Mouse (Mus musculus) heart, embryonic 13.5 days (tissue): ENCODE measurements at regions not wholly inside any gene's neighbourhood (a gene's known extent, or its start where the extent isn't known, plus 50 kb on each side); places are given as distances from the start of the nearest gene placed in this dataset.
A peak's percentile ranks its signal among the peaks of the same experiment; 100 is the strongest.

Source experiments
- ATAC-seq: fragments of 200-750 bp; cut with Nextera tagmentation; 2 replicates; pipeline ENCODE4 v1.8.0; 2017; ENCODE audit warnings: moderate TSS enrichment; ENCODE audit not compliant: insufficient number of reproducible peaks, low FRiP score, low TSS enrichment; ENCODE audit errors: extremely low read depth
- H3K27ac ChIP-seq: fragments of 300-500 bp; sonication (generic); replicated peaks from 2 replicates; pipeline ENCODE4 v1.5.1; 2015; ENCODE audit warnings: moderate library complexity, mild to moderate bottlenecking, inconsistent platforms
- H3K27me3 ChIP-seq: fragments of 300-500 bp; sonication (generic); replicated peaks from 2 replicates; pipeline ENCODE4 v1.6.1; 2015; ENCODE audit warnings: mild to moderate bottlenecking, inconsistent platforms
- H3K36me3 ChIP-seq: fragments of 300-500 bp; sonication (generic); 2 replicates; pipeline ENCODE4 v1.6.1; 2015; ENCODE audit warnings: mild to moderate bottlenecking, inconsistent platforms
- H3K4me1 ChIP-seq: fragments of 300-500 bp; sonication (generic); 2 replicates; pipeline ENCODE4 v1.6.1; 2015; ENCODE audit warnings: inconsistent platforms
- H3K4me2 ChIP-seq: fragments of 300-500 bp; sonication (generic); 2 replicates; pipeline ENCODE4 v1.6.1; 2015; ENCODE audit warnings: inconsistent platforms, mild to moderate bottlenecking, moderate library complexity
- H3K4me3 ChIP-seq: fragments of 300-500 bp; sonication (generic); 2 replicates; pipeline ENCODE4 v1.5.1; 2015; ENCODE audit warnings: moderate library complexity, mild to moderate bottlenecking, inconsistent platforms
- H3K9ac ChIP-seq: fragments of 300-500 bp; sonication (generic); 2 replicates; pipeline ENCODE4 v1.6.1; 2015; ENCODE audit warnings: inconsistent platforms, mild to moderate bottlenecking, moderate library complexity
- H3K9me3 ChIP-seq: fragments of 300-500 bp; sonication (generic); 2 replicates; pipeline ENCODE4 v1.6.1; 2016; ENCODE audit warnings: inconsistent platforms
- WGBS: fragments of 180-500 bp; shearing (Covaris S2); methylation state at CpG from one replicate; pipeline ENCODE4 v1.1.7; 2015; ENCODE audit warnings: mixed read lengths; 5-methylcytosine and 5-hydroxymethylcytosine counted together

DNA sequence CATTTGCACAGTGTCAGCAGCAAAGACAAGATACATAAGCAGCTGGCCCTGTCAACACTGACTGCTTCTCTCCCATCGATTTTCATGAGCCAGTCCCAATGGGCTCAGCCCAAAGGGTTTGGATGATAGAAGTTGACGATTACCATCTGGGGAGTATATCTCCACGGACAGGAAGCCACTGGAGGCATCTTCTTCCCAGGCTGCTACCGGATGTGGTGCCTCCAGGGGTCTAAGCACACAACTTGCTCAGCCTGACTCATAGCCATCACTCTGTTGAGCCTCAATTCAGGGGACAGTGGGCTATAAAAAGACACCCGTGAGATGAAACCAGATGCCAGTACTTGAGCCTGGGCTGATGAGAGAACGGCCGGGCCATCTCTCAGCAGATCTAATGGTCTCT lies 71.1 kb upstream of the Hif1a start:
- no peak for ATAC-seq
- Histone ChIP-seq H3K9me3 (no peaks in the 10 kb centered on the region), H3K27ac (no peak overlapping the region), H3K4me2 (no peak overlapping the region), H3K27me3 (no peaks in the 10 kb centered on the region), H3K4me3 (no peak overlapping the region), H3K4me1 (peaks cover 9% of the 10 kb centered on the region), H3K36me3 (no peaks in the 10 kb centered on the region), H3K9ac (no peak overlapping the region)
- WGBS = 29% methylated on average over 7 of the region's 7 CpGs

DNA sequence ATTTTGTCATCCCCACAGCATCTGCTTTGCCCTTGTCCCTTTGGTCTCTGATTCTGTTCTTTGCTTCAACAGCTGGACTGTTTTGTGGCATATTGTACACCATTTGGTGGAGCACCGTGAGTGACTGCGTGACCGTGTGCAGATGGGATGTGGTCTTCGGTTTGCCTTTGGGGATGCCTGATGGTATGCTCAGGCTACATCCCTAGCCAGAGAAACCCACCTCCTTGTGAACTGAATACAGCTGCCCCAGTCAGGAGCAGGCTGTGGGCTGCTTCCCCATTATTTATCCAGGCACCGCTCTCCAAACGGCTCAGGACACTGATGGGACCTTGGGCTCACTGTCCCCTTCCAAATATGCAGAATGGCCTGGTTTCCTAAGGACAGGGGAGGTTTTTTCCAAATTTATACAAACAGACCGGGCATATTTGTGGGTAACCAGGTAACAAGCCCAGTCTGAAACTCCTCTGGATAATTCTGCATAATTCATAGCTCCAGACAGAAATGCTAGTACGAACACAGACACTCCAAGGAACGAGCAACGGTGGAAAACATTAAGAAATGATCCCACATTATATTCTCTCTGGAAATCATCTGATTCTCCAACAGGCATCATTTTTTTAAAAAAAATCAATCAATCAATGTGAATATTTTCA lies 70.5 kb upstream of the Hif1a start:
- Histone ChIP-seq H3K27ac (no peak overlapping the region), H3K9me3 (no peaks in the 10 kb centered on the region), H3K36me3 (no peaks in the 10 kb centered on the region), H3K4me2 (no peak overlapping the region), H3K4me3 (no peak overlapping the region), H3K4me1 (peaks cover 9% of the 10 kb centered on the region), H3K27me3 (no peaks in the 10 kb centered on the region), H3K9ac (no peak overlapping the region)
- ATAC-seq = no peak
- WGBS = 77% methylated on average over 10 of the region's 10 CpGs

GRCm38 (mm10) chr12:73831204-73831595 lies 70.0 kb upstream of the Hif1a start:
- Histone ChIP-seq H3K9ac (no peak overlapping the region), H3K4me2 (no peak overlapping the region), H3K27me3 (no peaks in the 10 kb centered on the region), H3K4me1 (peaks cover 9% of the 10 kb centered on the region), H3K9me3 (no peaks in the 10 kb centered on the region), H3K4me3 (no peak overlapping the region), H3K27ac (no peak overlapping the region), H3K36me3 (no peaks in the 10 kb centered on the region)
- ATAC-seq = no peak
- WGBS = 68% methylated on average over 7 of the region's 7 CpGs

DNA sequence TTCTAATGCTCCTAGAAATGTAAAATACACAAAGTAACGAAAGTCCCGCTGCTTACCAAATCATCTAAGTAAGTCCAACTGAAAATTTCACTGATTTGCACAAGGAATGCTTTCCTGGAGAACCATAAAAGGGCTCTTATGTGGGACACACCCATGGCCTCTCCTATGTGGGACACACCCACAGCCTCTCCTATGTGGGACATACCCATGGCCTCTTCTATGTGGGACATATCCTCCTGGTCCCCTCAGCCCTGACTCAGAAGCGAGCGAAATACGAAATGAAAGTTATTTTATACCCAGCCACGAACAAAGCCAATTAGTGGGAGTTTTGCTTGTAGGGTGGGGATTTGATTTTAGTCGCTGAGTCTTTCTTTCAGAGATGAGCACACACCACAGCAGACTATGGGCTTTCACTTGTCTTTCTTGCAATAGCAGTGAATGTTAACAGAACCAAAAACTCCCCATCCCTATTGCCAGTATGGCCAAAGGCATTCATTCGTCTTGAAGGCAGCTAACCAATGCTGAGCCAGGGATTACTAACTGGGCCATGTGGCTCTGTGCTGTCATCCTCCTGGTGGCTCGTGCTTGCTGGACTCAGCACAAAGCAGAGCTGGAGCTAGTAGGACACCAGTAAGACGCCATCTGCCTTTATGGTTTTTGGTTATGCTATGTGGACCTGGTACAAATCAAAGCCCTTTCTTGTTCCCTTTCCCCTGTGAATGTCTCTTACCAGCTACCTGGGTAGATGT lies 69.4 kb upstream of the Hif1a start:
- no peak overlapping the region for H3K27ac ChIP-seq
- ATAC-seq = no peak
- H3K9me3 ChIP-seq = no peaks in the 10 kb centered on the region
- H3K36me3 ChIP-seq = no peaks in the 10 kb centered on the region
- 83% methylated on average over 10 of the region's 10 CpGs for WGBS
- no peak overlapping the region for H3K9ac ChIP-seq
- no peaks in the 10 kb centered on the region for H3K27me3 ChIP-seq
- H3K4me2 ChIP-seq = no peak overlapping the region
- peaks cover 9% of the 10 kb centered on the region for H3K4me1 ChIP-seq
- H3K4me3 ChIP-seq = no peak overlapping the region

GRCm38 (mm10) chr12:73832789-73833188 lies 68.4 kb upstream of the Hif1a start:
- no peak for ATAC-seq
- Histone ChIP-seq H3K9me3 (no peaks in the 10 kb centered on the region), H3K27ac (no peak overlapping the region), H3K4me2 (no peak overlapping the region), H3K27me3 (no peaks in the 10 kb centered on the region), H3K9ac (no peak overlapping the region), H3K36me3 (no peaks in the 10 kb centered on the region), H3K4me1 (peaks cover 9% of the 10 kb centered on the region), H3K4me3 (no peak overlapping the region)
- WGBS = 77% methylated on average over 3 of the region's 3 CpGs

DNA sequence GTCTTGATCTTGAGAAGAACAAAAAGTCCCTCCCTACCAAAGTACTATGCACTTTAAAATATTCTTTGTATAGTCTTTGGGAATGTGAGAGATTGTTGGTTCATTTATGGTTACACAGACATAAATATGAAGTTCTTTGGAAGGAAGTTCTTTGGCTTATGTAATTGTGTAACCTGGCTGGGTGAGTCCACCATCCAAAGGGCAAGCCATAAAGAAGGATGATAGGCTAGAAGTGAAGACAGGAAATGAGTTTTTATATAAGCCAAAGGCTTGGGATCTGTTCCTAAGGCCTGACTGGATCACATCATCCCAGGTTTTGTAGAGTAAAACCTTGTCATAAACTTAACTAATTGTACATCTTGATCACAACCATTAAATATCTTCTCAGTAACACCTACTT lies 65.0 kb upstream of the Hif1a start:
- no peak overlapping the region for H3K9ac ChIP-seq
- no peak overlapping the region for H3K4me2 ChIP-seq
- H3K27ac ChIP-seq = no peak overlapping the region

GRCm38 (mm10) chr12:73837036-73837435 lies 64.1 kb upstream of the Hif1a start:
- no peak overlapping the region for H3K4me3 ChIP-seq
- 86% methylated on average over 1 of the region's 1 CpGs for WGBS
- ATAC-seq = no peak

More for the DNA sequence above, 65.0 kb upstream of the Hif1a start:
- Histone ChIP-seq H3K4me3 (no peak overlapping the region), H3K36me3 (no peaks in the 10 kb centered on the region), H3K27me3 (no peaks in the 10 kb centered on the region), H3K9me3 (no peaks in the 10 kb centered on the region), H3K4me1 (no peaks in the 10 kb centered on the region)
- no peak for ATAC-seq

DNA sequence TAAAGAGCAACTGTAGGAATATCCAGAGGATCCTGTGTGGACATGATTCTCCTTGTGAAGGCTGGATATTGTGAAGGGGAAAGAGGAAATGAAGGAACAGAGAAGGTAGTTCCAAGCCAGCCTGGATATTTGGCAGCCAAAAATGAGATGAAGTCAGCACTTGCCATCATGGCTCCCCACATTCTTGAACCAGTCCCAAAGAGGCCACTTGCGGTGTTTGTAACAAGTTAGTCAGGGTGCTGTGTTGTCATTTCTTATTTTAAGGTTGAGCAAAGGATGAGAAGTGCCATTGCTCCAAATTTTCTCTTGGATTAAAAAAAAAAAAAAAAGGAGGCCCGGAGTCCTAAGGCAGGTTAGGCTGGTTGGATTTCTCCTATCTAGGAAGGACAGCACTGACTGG lies 63.3 kb upstream of the Hif1a start:
- H3K9ac ChIP-seq = no peak overlapping the region
- H3K4me3 ChIP-seq = no peak overlapping the region
- H3K9me3 ChIP-seq = no peaks in the 10 kb centered on the region
- H3K36me3 ChIP-seq = no peaks in the 10 kb centered on the region
- H3K4me2 ChIP-seq = no peak overlapping the region
- peaks cover 7% of the 10 kb centered on the region for H3K4me1 ChIP-seq
- no peak overlapping the region for H3K27ac ChIP-seq
- 80% methylated on average over 2 of the region's 2 CpGs for WGBS
- no peak for ATAC-seq
- no peaks in the 10 kb centered on the region for H3K27me3 ChIP-seq

More at GRCm38 (mm10) chr12:73837036-73837435, 64.1 kb upstream of the Hif1a start:
- Histone ChIP-seq H3K4me1 (peaks cover 1% of the 10 kb centered on the region), H3K36me3 (no peaks in the 10 kb centered on the region), H3K4me2 (no peak overlapping the region), H3K27ac (no peak overlapping the region), H3K9ac (no peak overlapping the region), H3K27me3 (no peaks in the 10 kb centered on the region), H3K9me3 (no peaks in the 10 kb centered on the region)

DNA sequence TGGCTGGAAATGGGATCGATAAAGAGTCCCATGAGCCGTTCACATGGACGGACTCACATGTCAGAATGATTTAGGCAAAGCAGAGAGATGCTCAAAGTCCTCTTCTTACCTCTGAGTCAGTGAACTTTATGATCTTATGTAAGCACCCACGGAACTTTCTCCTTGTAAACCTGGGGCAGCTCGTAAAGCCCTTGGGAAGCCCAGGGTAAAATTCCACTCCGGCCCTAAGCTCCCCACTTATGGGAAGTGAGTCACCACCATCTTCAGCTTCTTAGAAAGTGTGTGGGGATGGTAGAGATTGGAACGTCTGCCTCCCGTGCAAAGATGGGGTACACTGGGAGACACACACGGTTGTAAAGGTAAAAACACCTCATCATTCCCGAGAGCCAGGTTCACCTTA lies 62.8 kb upstream of the Hif1a start:
- Histone ChIP-seq H3K9ac (no peak overlapping the region), H3K9me3 (no peaks in the 10 kb centered on the region), H3K36me3 (no peaks in the 10 kb centered on the region), H3K27me3 (no peaks in the 10 kb centered on the region), H3K27ac (no peak overlapping the region), H3K4me3 (no peak overlapping the region), H3K4me2 (no peak overlapping the region), H3K4me1 (peaks cover 7% of the 10 kb centered on the region)
- ATAC-seq = no peak
- 85% methylated on average over 10 of the region's 10 CpGs for WGBS

DNA sequence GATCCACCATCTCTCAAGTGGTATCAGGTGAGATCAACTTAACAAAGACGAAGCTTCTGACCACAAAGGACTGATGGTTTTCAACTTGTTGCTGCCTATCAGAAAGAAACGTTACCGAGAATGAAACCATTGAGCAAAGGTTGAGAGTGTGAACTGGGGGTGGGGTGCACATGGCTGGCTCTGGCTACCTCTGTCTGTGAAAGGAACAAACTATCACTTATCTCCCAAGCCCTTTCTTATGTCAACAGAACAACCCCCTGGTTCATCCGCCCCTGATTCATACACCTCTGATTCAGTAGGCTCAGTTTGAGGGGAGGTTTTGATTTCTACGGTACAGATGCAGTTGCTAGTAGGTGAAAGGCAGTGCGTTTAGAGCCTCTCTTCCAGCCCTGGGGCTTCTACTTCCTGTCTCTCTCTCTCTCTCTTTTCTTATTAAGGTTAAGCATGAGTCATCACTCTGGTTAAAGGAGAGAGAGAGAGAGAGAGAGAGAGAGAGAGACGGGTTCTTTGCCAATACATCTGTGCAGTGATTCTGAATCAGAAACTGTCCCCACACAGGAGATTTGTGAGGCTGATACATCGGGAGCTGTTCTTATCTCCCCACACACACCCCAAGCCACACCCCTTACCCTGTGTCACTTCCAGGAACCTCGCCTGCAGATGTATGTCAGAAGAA lies 59.0 kb upstream of the Hif1a start:
- H3K36me3 ChIP-seq = no peaks in the 10 kb centered on the region
- H3K4me1 ChIP-seq = peaks cover 12% of the 10 kb centered on the region
- H3K4me2 ChIP-seq = peak overlapping the region; percentile 23
- H3K9me3 ChIP-seq = no peaks in the 10 kb centered on the region
- ATAC-seq = no peak
- H3K27me3 ChIP-seq = no peaks in the 10 kb centered on the region
- H3K9ac ChIP-seq = no peak overlapping the region; the same call in 1 of the 2 replicates
- WGBS = 33% methylated on average over 9 of the region's 9 CpGs
- H3K4me3 ChIP-seq = no peak overlapping the region
- H3K27ac ChIP-seq = no peak overlapping the region

- Histone ChIP-seq H3K36me3 (no peaks in the 10 kb centered on the region), H3K27me3 (no peaks in the 10 kb centered on the region), H3K27ac (no peak overlapping the region), H3K9me3 (no peaks in the 10 kb centered on the region), H3K4me3 (no peak overlapping the region), H3K9ac (no peak overlapping the region), H3K4me2 (no peak overlapping the region), H3K4me1 (peaks cover 27% of the 10 kb centered on the region)
- WGBS = 83% methylated on average over 3 of the region's 3 CpGs
- no peak for ATAC-seq
Observed at GRCm38 (mm10) chr12:73844782-73845181, 56.4 kb upstream of the Hif1a start.
